Mouse (Mus musculus): ENCODE results near the gene Scly. TPM values are rescaled to one million over a fixed set of nuclear protein-coding genes. Genes with fewer than 3 reads are reported as not detected.
A peak's percentile ranks its signal among the peaks of the same experiment; 100 is the strongest.

Gene Scly
- polyA plus RNA-seq, 1 experiment from 2014 or later: 11.5 TPM

DNA sequence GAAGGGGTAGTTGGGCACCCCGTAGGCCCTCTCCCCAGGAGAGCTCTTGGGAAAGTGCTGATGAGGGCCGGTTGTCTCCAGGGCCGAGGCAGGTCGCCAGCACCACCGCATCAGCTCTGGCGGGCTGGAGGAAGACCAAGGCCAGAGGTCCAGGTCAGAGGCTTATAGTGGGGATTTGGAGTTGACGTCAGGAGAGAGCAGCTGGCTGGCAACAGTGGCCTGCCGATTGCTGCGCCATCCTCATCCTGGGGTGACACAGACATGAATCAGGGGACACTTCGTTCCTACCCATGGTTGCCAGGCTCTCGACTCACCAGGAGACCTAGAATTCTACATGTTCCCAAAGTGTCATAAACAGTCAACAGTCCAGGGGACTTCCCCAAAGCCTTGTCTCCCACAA lies 58.0 kb downstream of the Scly start:
- Histone ChIP-seq H3K4me1 (ENCODE audit: control insufficient read depth, insufficient read depth, low read length) (0 out of 2 replicates have a peak, but pooled peaks cover 2% of the 10 kb centered on the region), H3K27ac (replicated peaks; ENCODE audit: low read depth, low read length) (no peak overlapping the region), H3K4me3 (ENCODE audit: low read depth, low read length) (no peak overlapping the region), H3K4me2 (ENCODE audit: low read depth, severe bottlenecking) (no peak overlapping the region), H3K9me3 (ENCODE audit: control insufficient read depth, low read length) (no peaks in the 10 kb centered on the region), H3K36me3 (ENCODE audit: control insufficient read depth, insufficient read depth, low read length) (no peaks in the 10 kb centered on the region), H3K27me3 (ENCODE audit: control insufficient read depth, insufficient read depth, low read length) (no peaks in the 10 kb centered on the region), H3K9ac (ENCODE audit: low read length) (no peak overlapping the region)
- WGBS: 86% methylated on average over 11 of the region's 11 CpGs
- DNase-seq (ENCODE audit: low spot score) (no peak), ATAC-seq (ENCODE audit: insufficient number of reproducible peaks, low FRiP score, low TSS enrichment, low read depth) (no peak)

DNA sequence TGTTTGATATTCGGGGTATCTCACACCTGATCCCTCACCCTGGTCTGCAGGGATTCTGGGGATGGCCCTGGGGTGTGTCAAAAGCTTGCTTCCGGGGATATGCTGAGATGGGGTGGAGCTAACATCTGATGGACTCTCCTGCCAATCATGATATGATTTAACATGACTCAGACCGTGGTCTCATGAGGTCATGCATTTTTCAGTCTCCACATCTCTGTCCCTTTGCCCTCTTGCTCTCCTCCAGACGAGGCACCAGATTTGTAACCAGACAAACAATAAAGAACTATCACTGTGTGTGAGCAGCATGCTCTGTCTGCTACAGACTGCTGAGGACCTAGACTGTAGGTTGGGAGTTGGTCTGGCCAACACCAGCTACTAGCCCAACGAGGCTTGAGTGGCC lies 64.0 kb downstream of the Scly start:
- H3K4me3 ChIP-seq (ENCODE audit: low read depth, low read length): no peak overlapping the region
- no peak overlapping the region for H3K9ac ChIP-seq (ENCODE audit: low read length)
- H3K4me1 ChIP-seq (ENCODE audit: control insufficient read depth, insufficient read depth, low read length): peaks cover 6% of the 10 kb centered on the region
- no peak for ATAC-seq (ENCODE audit: insufficient number of reproducible peaks, low FRiP score, low TSS enrichment, low read depth)
- H3K27me3 ChIP-seq (ENCODE audit: control insufficient read depth, insufficient read depth, low read length): peaks cover under 1% of the 10 kb centered on the region; the same call in 1 of the 2 replicates
- H3K9me3 ChIP-seq (ENCODE audit: control insufficient read depth, low read length): peaks cover 2% of the 10 kb centered on the region; the same call in 1 of the 2 replicates
- 77% methylated on average over 5 of the region's 5 CpGs for WGBS
- no peak for DNase-seq (ENCODE audit: low spot score)
- H3K27ac ChIP-seq (replicated peaks; ENCODE audit: low read depth, low read length): no peak overlapping the region
- H3K4me2 ChIP-seq (ENCODE audit: low read depth, severe bottlenecking): no peak overlapping the region
- H3K36me3 ChIP-seq (ENCODE audit: control insufficient read depth, insufficient read depth, low read length): no peaks in the 10 kb centered on the region

DNA sequence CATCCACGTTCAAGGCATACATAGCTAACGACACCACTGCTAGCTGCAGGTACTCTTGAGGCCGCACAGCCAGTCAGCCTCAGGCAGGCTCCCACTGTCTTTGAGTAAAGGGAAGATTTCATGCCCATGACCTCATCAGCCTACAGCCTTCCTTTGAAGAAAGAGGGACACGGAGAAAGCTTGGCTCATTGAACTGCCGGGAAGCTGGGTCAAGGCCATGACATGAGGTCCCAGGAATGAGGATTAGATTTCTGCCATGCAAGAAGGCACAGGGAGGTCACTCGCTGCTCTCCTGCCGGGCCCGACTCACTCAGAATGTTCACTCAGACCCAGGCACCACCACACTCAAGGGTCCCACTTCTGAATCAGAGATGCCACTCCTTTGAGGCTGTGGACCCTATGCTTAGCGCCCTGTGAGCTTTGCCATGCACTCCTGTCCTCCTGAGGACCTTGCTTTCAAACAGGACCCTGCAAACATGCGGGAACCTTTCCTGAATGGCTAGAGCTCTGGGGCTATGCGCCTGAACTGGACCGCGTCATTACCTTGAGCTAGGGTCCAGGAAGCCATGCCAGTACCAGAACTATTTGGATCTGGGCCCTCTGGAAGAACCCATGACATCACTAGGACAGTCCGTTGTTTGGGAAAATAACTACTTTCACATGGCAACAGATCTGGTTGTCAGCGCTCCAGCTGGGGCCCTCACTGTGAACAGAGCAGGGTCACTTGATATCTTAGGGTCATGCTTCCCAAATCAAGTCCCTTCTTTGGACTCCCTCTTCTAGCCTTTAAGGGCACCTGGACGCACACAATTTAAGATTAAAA lies 66.9 kb downstream of the Scly start:
- peaks cover 4% of the 10 kb centered on the region; the same call in 1 of the 2 replicates for H3K27me3 ChIP-seq (ENCODE audit: control insufficient read depth, insufficient read depth, low read length)
- peaks cover 2% of the 10 kb centered on the region; the same call in 1 of the 2 replicates for H3K9me3 ChIP-seq (ENCODE audit: control insufficient read depth, low read length)
- H3K4me2 ChIP-seq (ENCODE audit: low read depth, severe bottlenecking): no peak overlapping the region
- H3K27ac ChIP-seq (replicated peaks; ENCODE audit: low read depth, low read length): no peak overlapping the region
- no peaks in the 10 kb centered on the region for H3K36me3 ChIP-seq (ENCODE audit: control insufficient read depth, insufficient read depth, low read length)
- H3K9ac ChIP-seq (ENCODE audit: low read length): no peak overlapping the region
- peaks cover 8% of the 10 kb centered on the region for H3K4me1 ChIP-seq (ENCODE audit: control insufficient read depth, insufficient read depth, low read length)
- no peak for DNase-seq (ENCODE audit: low spot score)
- no peak for ATAC-seq (ENCODE audit: insufficient number of reproducible peaks, low FRiP score, low TSS enrichment, low read depth)
- WGBS: 94% methylated on average over 16 of the region's 16 CpGs
- H3K4me3 ChIP-seq (ENCODE audit: low read depth, low read length): no peak overlapping the region

DNA sequence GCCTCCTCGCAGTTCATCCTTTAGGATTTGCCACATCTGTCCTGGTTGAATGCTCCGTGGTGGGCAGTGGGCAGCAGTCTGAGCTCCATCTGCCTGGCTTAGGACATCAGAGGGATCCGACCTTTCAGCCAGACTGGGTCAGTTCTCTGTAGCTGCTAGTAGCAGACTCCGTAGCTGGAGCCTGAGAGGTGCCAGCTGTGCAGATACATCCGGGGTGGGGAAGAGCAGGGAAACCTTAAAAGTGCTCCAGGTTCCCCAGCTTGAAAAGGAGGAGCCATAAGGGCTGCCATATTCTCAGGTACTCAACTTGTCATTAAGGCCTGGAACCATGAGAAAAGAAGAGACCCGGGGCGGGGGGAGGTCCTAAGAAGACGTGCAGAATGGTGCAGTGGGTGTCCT lies 67.7 kb downstream of the Scly start:
- H3K36me3 ChIP-seq (ENCODE audit: control insufficient read depth, insufficient read depth, low read length): no peaks in the 10 kb centered on the region
- no peak overlapping the region; the same call in 1 of the 2 replicates for H3K9ac ChIP-seq (ENCODE audit: low read length)
- 26% methylated on average over 8 of the region's 8 CpGs for WGBS
- peak overlapping the region; percentile 43 for H3K4me3 ChIP-seq (ENCODE audit: low read depth, low read length)
- DNase-seq (ENCODE audit: low spot score): no peak
- H3K27me3 ChIP-seq (ENCODE audit: control insufficient read depth, insufficient read depth, low read length): peaks cover 4% of the 10 kb centered on the region; the same call in 1 of the 2 replicates
- H3K27ac ChIP-seq (replicated peaks; ENCODE audit: low read depth, low read length): no peak overlapping the region
- H3K4me1 ChIP-seq (ENCODE audit: control insufficient read depth, insufficient read depth, low read length): peaks cover 8% of the 10 kb centered on the region
- no peak for ATAC-seq (ENCODE audit: insufficient number of reproducible peaks, low FRiP score, low TSS enrichment, low read depth)
- H3K4me2 ChIP-seq (ENCODE audit: low read depth, severe bottlenecking): peak overlapping the region; percentile 92
- peaks cover 2% of the 10 kb centered on the region; the same call in 1 of the 2 replicates for H3K9me3 ChIP-seq (ENCODE audit: control insufficient read depth, low read length)

DNA sequence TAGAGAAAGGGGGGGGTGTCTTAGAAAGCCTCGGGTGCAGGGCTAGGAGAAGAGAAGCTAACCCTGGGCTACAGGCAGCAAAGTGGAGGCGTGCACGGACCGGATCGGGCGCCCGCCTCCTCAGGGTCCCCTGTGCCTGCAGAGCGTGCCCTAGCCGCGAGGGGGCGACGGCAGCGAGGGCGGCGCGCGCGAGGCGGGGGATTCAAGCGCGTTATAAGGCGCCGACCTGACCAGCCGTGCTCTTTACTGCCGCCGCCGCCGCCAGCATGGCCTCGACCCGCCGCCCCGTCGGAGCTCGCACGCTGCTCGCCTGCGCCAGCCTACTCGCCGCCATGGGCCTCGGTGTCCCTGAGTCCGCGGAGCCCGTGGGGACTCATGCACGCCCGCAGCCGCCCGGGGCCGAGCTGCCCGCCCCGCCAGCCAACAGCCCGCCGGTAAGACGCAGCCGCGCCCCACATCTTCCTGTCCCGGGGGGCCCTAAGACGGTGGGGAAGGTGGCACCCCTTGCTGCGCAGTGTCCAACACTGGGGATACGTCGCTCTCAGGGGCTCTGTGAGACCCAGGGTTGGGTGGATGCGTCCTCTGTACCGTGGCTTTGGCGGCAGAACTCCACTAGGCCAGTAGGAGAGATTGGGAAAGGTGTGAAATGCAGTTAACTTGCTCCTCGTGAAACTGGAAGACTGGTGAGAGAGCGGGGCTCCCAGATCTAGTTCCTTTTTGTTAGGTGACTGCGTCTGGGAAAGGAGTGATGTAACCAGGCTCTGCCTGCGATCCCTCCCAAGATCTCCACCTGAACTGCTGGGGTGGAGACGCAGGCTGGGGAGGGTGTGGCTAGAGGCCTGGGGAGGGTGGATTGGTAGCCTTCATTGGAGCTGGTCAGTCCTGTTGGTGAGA lies 68.3 kb downstream of the Scly start, which contains the start of gene Erfe:
TSS of gene Erfe (plus strand) at position 216 of the 894 bp plus-strand sequence.
- H3K4me1 ChIP-seq (ENCODE audit: control insufficient read depth, insufficient read depth, low read length): peaks cover 8% of the 10 kb centered on the region
- peak; percentile 33; the same call in 1 of the 2 replicates for ATAC-seq (ENCODE audit: insufficient number of reproducible peaks, low FRiP score, low TSS enrichment, low read depth)
- peak within 1 kb of the TSS; percentile 59 for H3K9ac ChIP-seq (ENCODE audit: low read length)
- peak within 1 kb of the TSS; percentile 92 for H3K4me2 ChIP-seq (ENCODE audit: low read depth, severe bottlenecking)
- peaks cover 2% of the 10 kb centered on the region; the same call in 1 of the 2 replicates for H3K9me3 ChIP-seq (ENCODE audit: control insufficient read depth, low read length)
- H3K4me3 ChIP-seq (ENCODE audit: low read depth, low read length): peak within 1 kb of the TSS; percentile 43
- H3K27me3 ChIP-seq (ENCODE audit: control insufficient read depth, insufficient read depth, low read length): peaks cover 4% of the 10 kb centered on the region; the same call in 1 of the 2 replicates
- H3K27ac ChIP-seq (replicated peaks; ENCODE audit: low read depth, low read length): no peak within 1 kb of the TSS
- peak; percentile 84 for DNase-seq (ENCODE audit: low spot score)
- 1% methylated on average over 65 of the region's 68 CpGs for WGBS
- H3K36me3 ChIP-seq (ENCODE audit: control insufficient read depth, insufficient read depth, low read length): peaks cover 4% of the 10 kb centered on the region; the same call in 1 of the 2 replicates

DNA sequence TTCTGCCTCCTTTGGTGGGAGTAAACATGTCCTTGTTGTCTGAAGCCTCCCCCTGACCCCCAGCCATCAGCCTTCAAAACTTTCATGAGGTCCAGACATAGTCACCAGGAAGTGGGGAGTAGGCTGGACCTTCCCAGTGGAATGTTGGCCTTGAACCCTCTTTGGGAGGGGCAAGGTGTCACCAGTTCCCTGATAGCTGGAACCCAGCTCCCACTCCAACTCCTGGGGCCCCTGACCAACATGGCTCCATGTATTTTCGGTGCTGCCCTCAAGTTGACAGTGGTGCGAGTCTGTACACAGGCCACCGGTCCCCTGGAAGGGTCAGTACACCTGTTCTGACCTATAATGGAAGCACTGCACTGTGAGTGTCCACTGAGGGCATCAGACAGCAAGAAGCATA lies 69.2 kb downstream of the Scly start:
- H3K27ac ChIP-seq (replicated peaks; ENCODE audit: low read depth, low read length): no peak overlapping the region
- no peak overlapping the region for H3K9ac ChIP-seq (ENCODE audit: low read length)
- H3K27me3 ChIP-seq (ENCODE audit: control insufficient read depth, insufficient read depth, low read length): peaks cover 4% of the 10 kb centered on the region; the same call in 1 of the 2 replicates
- peaks cover 8% of the 10 kb centered on the region for H3K4me1 ChIP-seq (ENCODE audit: control insufficient read depth, insufficient read depth, low read length)
- peaks cover 7% of the 10 kb centered on the region; the same call in 1 of the 2 replicates for H3K36me3 ChIP-seq (ENCODE audit: control insufficient read depth, insufficient read depth, low read length)
- ATAC-seq (ENCODE audit: insufficient number of reproducible peaks, low FRiP score, low TSS enrichment, low read depth) (no peak), DNase-seq (ENCODE audit: low spot score) (no peak)
- WGBS: 93% methylated on average over 3 of the region's 3 CpGs
- no peak overlapping the region for H3K4me3 ChIP-seq (ENCODE audit: low read depth, low read length)
- H3K4me2 ChIP-seq (ENCODE audit: low read depth, severe bottlenecking): no peak overlapping the region
- peaks cover 2% of the 10 kb centered on the region; the same call in 1 of the 2 replicates for H3K9me3 ChIP-seq (ENCODE audit: control insufficient read depth, low read length)

DNA sequence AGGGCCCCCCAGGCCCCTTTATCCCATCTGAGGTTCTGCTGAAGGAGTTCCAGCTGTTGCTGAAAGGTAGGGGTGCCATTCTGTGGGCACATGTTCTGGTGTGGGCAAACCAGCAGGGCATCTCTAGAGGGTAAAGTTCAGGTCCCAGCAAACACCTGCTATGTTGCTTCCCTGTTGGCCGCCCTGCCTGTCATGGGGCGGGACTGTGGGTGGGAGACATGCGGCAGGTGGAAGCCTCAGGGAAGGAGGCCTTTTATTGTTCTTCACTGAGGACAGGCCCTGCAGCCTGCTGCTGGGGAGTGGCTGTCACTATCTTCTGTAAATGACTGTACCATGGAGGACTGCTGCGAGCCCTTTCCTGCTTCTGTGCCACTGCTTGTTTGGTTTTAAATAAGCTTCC lies 71.3 kb downstream of the Scly start:
- 77% methylated on average over 4 of the region's 4 CpGs for WGBS
- ATAC-seq (ENCODE audit: insufficient number of reproducible peaks, low FRiP score, low TSS enrichment, low read depth) (no peak), DNase-seq (ENCODE audit: low spot score) (no peak)
- Histone ChIP-seq H3K9me3 (ENCODE audit: control insufficient read depth, low read length) (no peaks in the 10 kb centered on the region), H3K4me2 (ENCODE audit: low read depth, severe bottlenecking) (no peak overlapping the region), H3K27ac (replicated peaks; ENCODE audit: low read depth, low read length) (no peak overlapping the region), H3K36me3 (ENCODE audit: control insufficient read depth, insufficient read depth, low read length) (peaks cover 16% of the 10 kb centered on the region; the same call in 1 of the 2 replicates), H3K9ac (ENCODE audit: low read length) (no peak overlapping the region), H3K27me3 (ENCODE audit: control insufficient read depth, insufficient read depth, low read length) (peaks cover 4% of the 10 kb centered on the region; the same call in 1 of the 2 replicates), H3K4me1 (ENCODE audit: control insufficient read depth, insufficient read depth, low read length) (peaks cover 8% of the 10 kb centered on the region), H3K4me3 (ENCODE audit: low read depth, low read length) (no peak overlapping the region)

DNA sequence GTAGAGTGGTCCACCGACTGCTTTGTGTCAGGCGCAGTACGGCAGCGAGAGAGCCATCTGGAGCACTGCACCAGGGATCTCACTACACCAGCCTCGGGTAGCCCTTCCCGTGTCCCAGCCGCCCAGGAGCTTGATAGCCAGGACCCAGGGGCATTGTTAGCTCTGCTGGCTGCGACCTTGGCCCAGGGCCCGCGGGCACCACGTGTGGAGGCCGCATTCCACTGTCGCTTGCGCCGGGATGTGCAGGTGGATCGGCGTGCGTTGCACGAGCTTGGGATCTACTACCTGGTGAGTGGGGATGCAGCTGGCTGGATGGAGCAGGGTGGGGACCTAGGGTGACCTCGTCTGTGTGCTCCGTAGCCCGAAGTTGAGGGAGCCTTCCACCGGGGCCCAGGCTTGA lies 71.9 kb downstream of the Scly start:
- Histone ChIP-seq H3K9ac (ENCODE audit: low read length) (no peak overlapping the region), H3K27ac (replicated peaks; ENCODE audit: low read depth, low read length) (no peak overlapping the region), H3K36me3 (ENCODE audit: control insufficient read depth, insufficient read depth, low read length) (peaks cover 18% of the 10 kb centered on the region; the same call in 1 of the 2 replicates), H3K4me2 (ENCODE audit: low read depth, severe bottlenecking) (no peak overlapping the region), H3K9me3 (ENCODE audit: control insufficient read depth, low read length) (no peaks in the 10 kb centered on the region), H3K4me1 (ENCODE audit: control insufficient read depth, insufficient read depth, low read length) (peaks cover 8% of the 10 kb centered on the region), H3K27me3 (ENCODE audit: control insufficient read depth, insufficient read depth, low read length) (peaks cover 4% of the 10 kb centered on the region; the same call in 1 of the 2 replicates), H3K4me3 (ENCODE audit: low read depth, low read length) (no peak overlapping the region)
- DNase-seq (ENCODE audit: low spot score) (no peak), ATAC-seq (ENCODE audit: insufficient number of reproducible peaks, low FRiP score, low TSS enrichment, low read depth) (no peak)
- 90% methylated on average over 23 of the region's 23 CpGs for WGBS
